Mouse (Mus musculus) left cerebral cortex, postnatal 36 days (tissue): ENCODE results near the gene Panx3. TPM values are rescaled to one million over a fixed set of nuclear protein-coding genes. Genes with fewer than 3 reads are reported as not detected.

ENCODE experiments used
- DNase-seq, 2 experiments: peaks; one replicate each; pipeline ENCODE4 v3.0.0; 2021 to 2022; ENCODE audit warnings: low spot score in 2 of 2, mixed read lengths in 1 of 2
- intact Hi-C: fragments of 180-260 bp; cut with DNase I; formaldehyde crosslinking; loops from one replicate; pipeline ENCODE4 v1.15.1; 2025
- total RNA-seq, 2 experiments: library from RNA; stranded (reverse); gene quantifications; 2 replicates each; pipeline ENCODE4 v1.2.3; 2021

Gene Panx3
- total RNA-seq, 2 experiments from 2014 or later = not detected

GRCm38 (mm10) chr9:37636800-37637542 lies 32.1 kb downstream of the Panx3 start:
- intact Hi-C loops = no loop called here
- DNase-seq = no peak

- intact Hi-C loops = no loop called here
- peak; percentile 44 to 50 for DNase-seq
Observed at GRCm38 (mm10) chr9:37636335-37636734, 32.7 kb downstream of the Panx3 start.

GRCm38 (mm10) chr9:37634269-37634668 lies 34.8 kb downstream of the Panx3 start:
- intact Hi-C loops = no loop called here
- DNase-seq = no peak

GRCm38 (mm10) chr9:37632305-37632704 lies 36.7 kb downstream of the Panx3 start:
- no peak for DNase-seq
- intact Hi-C loops = no loop called here

GRCm38 (mm10) chr9:37629941-37630340 lies 39.1 kb downstream of the Panx3 start:
- no peak for DNase-seq
- intact Hi-C loops = no loop called here

- intact Hi-C loops = no loop called here
Observed at GRCm38 (mm10) chr9:37628581-37628980, 40.5 kb downstream of the Panx3 start.

GRCm38 (mm10) chr9:37627263-37627662 lies 41.8 kb downstream of the Panx3 start:
- intact Hi-C loops = no loop called here
- DNase-seq = no peak

More at GRCm38 (mm10) chr9:37628581-37628980, 40.5 kb downstream of the Panx3 start:
- no peak for DNase-seq

GRCm38 (mm10) chr9:37626103-37626567 lies 42.9 kb downstream of the Panx3 start:
- DNase-seq = peak; percentile 45 to 47
- intact Hi-C loops = no loop called here

GRCm38 (mm10) chr9:37625641-37626040 lies 43.4 kb downstream of the Panx3 start:
- DNase-seq = peak; percentile 82
- intact Hi-C loops = no loop called here

GRCm38 (mm10) chr9:37625129-37625528 lies 43.9 kb downstream of the Panx3 start:
- DNase-seq = no peak
- intact Hi-C loops = no loop called here

GRCm38 (mm10) chr9:37624502-37624901 lies 44.5 kb downstream of the Panx3 start:
- intact Hi-C loops = no loop called here
- DNase-seq = no peak

GRCm38 (mm10) chr9:37623981-37624380 lies 45.1 kb downstream of the Panx3 start:
- DNase-seq = no peak
- intact Hi-C loops = no loop called here

- intact Hi-C loops = no loop called here
- peak; percentile 46 to 60 for DNase-seq
Observed at GRCm38 (mm10) chr9:37621290-37621689, 47.7 kb downstream of the Panx3 start.

GRCm38 (mm10) chr9:37616770-37617169 lies 52.3 kb downstream of the Panx3 start:
- no peak for DNase-seq

GRCm38 (mm10) chr9:37615220-37615619 lies 53.8 kb downstream of the Panx3 start:
- peak in 1 of 2 experiments; percentile 42 for DNase-seq

More at GRCm38 (mm10) chr9:37616770-37617169, 52.3 kb downstream of the Panx3 start:
- intact Hi-C loops = loop anchor here (2.0 kb wide), 3 partner anchors 72 to 186 kb away; no protein-coding TSS in a partner anchor

GRCm38 (mm10) chr9:37614316-37614715 lies 54.7 kb downstream of the Panx3 start:
- intact Hi-C loops = loop anchor here (2.0 to 5.0 kb wide), 2 partner anchors 37 to 62 kb away; partner anchors contain the start of gene Nrgn
- no peak for DNase-seq

More at GRCm38 (mm10) chr9:37615220-37615619, 53.8 kb downstream of the Panx3 start:
- intact Hi-C loops = loop anchor here (2.0 kb wide), 1 partner anchor 62 kb away; the partner anchor contains the start of gene Nrgn

GRCm38 (mm10) chr9:37613911-37614280 lies 55.1 kb downstream of the Panx3 start:
- intact Hi-C loops = loop anchor here (2.0 to 5.0 kb wide), 2 partner anchors 37 to 61 kb away; partner anchors contain the start of gene Nrgn

GRCm38 (mm10) chr9:37613182-37613910 lies 55.7 kb downstream of the Panx3 start, which contains the start of gene Spa17:
Spa17 (minus strand) TSS chr9:37613722.
- peak; percentile 83 to 85 for DNase-seq
- intact Hi-C loops = loop anchor here (5.0 kb wide), 1 partner anchor 36 kb away; no protein-coding TSS in a partner anchor

More at GRCm38 (mm10) chr9:37613911-37614280, 55.1 kb downstream of the Panx3 start:
- no peak for DNase-seq
